Mouse (Mus musculus) urinary bladder, postnatal 36 days (tissue): ENCODE data around the gene Prkar2b.
"Not testable (repeated sequence)": the region's sequence is repeated elsewhere in the genome, so short reads cannot be mapped to it uniquely, and the experiment has no call there.

Experiments used
- DNase-seq, 2 experiments: peaks; one replicate each; pipeline ENCODE4 v3.0.0; 2022; ENCODE audit warnings: low spot score in 2 of 2, mixed read lengths in 1 of 2

Prkar2b gene

GRCm38 (mm10) chr12:32009985-32010369 is 51.1 kb downstream of the Prkar2b start:
- DNase-seq, result not testable (repeated sequence)

DNA sequence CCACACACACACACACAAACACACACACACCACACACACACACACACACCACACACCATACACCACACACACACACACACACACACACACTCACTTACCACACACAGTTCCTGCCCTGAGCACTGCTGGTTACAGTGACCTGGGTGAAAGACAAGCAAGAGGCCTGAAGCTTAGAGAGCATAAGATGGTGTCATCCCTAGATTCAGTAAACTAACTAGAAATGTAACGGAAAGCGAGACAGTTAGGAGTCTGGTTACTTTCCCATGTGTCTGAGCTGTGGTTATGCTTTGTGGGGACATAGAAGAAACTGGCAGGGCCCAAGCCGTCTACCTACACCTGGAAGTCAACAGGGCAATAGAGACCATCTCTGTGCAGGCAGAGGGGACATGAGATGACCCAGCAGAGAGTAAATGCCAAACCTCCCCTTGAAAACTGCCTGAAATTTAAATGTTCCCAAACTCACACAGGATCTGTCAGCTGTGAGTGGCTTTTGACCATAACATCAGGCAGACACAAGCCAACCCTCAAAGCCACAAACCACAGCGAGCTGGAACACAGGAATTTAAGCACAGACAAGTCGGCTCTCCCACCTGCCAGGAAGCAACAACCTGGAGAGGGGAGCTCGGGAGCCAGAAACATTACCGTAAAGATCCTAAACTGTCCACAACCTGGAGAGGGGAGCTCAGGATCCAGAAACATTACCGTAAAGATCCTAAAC is 51.7 kb downstream of the Prkar2b start:
- DNase-seq, result no peak

GRCm38 (mm10) chr12:32008728-32009127 is 52.4 kb downstream of the Prkar2b start:
- no peak for DNase-seq

DNA sequence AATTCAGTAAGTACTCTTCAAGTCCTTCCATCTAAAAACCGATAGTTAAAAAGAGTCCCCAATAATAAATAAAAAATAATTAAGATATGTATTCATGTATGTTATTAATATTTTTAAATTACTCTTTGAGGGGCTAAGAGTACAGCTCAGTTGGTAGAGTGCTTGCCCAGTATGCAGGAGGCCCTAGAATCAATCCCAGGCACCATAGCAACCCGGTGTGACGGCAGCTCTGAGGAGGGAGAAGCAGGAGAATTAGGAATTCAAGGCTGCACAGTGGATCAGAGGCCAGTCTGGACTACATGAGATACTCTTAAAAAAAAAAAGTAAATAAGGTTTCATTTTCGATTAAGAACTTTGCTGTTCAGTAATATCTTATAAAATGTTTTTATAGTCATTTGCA is 53.5 kb downstream of the Prkar2b start:
- no peak for DNase-seq

GRCm38 (mm10) chr12:32007040-32007439 is 54.1 kb downstream of the Prkar2b start:
- DNase-seq, result no peak

- no peak for DNase-seq
These were observed 54.6 kb downstream of the Prkar2b start for GRCm38 (mm10) chr12:32006391-32006929.

- DNase-seq, result no peak
These were observed 60.6 kb downstream of the Prkar2b start for GRCm38 (mm10) chr12:32000464-32000863.

DNA sequence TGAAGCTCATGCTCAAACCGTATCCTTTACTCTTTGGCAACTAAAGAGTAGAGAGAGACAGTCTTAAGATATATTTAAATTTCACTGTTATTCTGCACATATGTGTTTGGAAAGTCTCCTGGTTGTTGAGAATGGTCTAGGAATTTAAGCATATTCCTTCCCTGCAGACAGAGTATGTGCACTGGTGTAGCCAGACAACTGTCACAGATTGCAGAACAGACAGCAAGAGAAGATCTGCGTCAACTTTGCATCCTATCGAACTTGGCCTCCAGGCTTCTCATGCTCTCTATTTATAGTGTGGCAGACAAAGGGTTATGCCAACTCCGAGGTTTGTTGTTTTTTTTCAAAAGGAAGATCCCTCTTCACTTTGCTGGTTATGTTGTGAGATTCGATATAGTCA is 62.4 kb downstream of the Prkar2b start:
- no peak for DNase-seq

- DNase-seq, result no peak
These were observed 63.7 kb downstream of the Prkar2b start for GRCm38 (mm10) chr12:31997328-31997878.

DNA sequence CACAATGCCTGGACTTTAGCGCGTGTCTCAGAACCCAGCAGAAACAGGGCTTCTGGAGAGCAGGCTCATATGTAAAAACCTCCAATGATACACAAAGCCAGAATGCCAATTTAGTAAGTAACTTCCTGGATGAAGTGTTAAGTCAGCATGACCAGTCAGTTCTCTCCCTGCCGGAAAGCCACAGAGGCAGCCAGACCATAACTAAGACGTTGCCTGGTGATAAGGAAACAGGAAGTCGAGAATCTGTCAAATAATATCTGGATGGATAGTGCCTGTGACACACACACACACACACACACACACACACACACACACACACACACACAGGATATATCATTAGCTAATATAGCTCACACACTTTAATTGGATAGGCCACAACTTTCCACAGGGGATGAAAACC is 64.2 kb downstream of the Prkar2b start:
- DNase-seq, result no peak

DNA sequence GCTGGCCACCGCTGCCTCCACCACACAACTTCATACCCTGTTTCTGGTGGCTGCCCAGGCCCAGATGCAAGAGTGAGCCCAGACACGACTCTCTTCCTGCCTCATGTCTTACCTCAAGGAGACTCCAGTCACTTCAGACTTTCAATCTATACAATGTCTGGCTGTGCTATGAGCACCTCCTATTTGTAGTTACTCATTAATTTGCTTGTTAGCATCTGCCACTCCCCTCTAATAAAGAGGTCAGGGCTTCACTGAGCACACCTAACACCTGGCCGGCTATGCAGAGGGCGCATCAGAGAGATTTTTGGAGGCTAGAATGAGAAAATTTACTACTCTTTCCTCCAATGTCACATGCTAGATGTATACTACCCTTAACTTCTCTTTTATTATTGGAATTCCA is 70.5 kb downstream of the Prkar2b start:
- no peak for DNase-seq

DNA sequence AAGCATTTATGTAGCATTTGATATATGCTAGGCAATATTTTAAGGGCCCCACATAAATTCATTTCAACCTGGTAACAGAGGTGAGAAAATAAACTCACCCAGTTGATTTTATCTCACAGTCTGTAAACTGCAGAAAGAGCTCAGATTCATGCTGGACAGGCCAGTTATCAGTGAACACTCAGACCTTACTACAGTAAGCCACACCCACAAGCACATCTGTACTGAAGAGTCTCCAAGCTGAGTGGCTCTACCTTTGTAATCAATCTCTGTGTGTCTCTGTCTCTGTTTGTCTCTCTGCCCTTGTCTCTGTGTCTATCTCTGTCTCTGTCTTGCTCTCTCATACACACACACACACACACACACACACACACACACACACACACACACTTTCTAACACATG is 71.4 kb downstream of the Prkar2b start:
- no peak for DNase-seq

DNA sequence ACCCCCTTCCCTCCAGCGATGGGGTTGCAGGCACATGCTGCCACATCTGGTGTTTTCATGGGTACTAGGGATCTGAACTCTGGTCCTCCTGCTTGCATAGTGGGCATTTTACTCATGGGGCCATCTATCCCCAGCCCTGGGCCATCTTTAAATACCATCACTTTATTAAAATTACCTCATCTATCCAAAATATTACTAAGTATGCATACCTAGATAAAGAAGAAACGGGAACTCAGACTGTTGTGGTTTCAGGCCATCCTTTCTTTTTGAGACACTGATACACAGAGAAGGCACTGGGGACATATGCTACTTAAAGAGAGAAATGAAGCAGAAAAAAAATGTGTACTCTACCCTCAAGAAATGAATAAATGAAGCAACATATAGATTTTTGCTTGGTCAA is 74.6 kb downstream of the Prkar2b start:
- no peak for DNase-seq

GRCm38 (mm10) chr12:31985738-31986137 is 75.4 kb downstream of the Prkar2b start:
- DNase-seq, result no peak

DNA sequence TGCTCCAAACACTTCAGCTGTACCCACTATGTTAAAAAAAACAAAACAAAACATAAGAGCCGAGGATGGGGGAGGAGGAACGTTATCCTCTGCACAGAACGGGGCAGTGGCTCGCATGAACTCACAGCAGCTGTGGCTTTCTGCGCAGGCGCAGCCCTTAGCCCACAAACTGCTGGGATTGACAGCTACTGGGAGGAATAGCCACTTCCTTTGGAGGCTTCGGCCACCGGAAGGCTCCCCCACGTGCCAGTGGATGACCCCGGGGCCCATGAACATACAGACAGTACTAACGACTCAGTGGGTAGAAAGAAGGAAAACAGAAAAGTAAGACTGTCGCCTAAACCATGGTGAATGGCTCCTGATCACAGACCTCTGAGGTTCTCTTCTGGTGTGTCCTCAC is 76.4 kb downstream of the Prkar2b start:
- DNase-seq, result no peak

- DNase-seq, result no peak
These were observed 76.9 kb downstream of the Prkar2b start for GRCm38 (mm10) chr12:31984206-31984605.

GRCm38 (mm10) chr12:31983769-31984168 is 77.3 kb downstream of the Prkar2b start:
- DNase-seq, result no peak

- DNase-seq, result no peak
These were observed 77.9 kb downstream of the Prkar2b start for GRCm38 (mm10) chr12:31983238-31983637.

DNA sequence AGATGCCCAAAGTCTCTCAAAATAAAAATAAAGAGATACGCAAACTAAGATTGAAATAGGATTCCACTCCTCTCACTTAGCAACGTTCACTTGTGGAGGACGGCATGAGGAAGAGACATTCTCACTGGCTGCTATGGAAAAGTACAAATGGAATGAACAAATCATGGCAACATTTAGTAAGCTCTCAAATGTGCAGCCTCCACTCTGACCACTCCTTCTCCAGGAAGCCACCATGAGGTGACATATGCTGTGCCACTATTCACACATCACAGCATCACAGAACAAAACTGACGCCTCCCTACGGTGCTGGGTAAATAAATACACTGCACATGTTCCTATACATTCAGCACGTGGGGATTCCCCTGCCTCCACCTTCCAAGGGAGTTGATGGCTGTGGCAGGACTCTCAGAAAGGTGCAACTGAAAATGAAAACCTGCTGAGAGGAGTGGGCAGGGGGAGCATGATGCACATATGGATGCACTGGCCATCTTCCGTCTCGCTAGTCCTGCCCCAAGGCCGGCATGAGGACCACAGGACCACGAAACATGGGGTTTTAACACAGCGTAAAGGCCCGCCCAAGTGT is 83.4 kb downstream of the Prkar2b start:
- no peak for DNase-seq

GRCm38 (mm10) chr12:31976544-31976943 is 84.6 kb downstream of the Prkar2b start:
- peak; percentile 26 to 36 for DNase-seq

DNA sequence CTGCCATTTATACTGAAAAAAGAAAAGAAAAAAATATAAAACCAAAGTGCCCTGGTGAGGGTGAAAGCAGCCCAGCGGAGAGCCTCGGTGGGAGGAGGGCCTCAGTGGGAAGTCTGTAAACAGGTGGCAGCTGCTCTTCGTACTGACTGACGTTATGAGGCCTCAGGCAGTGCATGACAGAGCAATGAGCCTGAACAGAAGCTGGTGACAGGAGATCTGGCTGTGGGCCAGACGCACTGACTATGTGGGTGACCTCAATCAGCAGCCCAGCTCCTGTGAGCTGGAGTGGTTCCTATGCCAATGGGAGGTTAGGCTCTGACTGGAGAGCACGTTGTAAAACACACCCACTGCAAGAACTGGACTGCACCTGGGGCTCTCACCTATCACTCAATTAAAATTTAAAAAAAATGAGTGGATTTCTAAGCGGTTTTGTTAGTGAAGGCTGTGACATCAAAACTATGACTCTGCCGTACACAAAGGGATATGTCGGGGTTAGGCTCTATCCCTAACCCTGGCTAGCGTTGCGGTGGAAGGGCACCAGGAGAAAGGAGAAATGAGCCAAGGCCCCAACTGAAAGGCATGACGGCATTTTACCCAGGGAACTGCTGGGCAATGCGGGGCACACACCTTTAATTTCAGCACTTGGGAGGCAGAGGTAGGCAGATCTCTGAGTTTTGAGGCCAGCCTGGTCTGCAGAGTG is 87.5 kb downstream of the Prkar2b start:
- DNase-seq, result no peak

GRCm38 (mm10) chr12:31971547-31971946 is 89.5 kb downstream of the Prkar2b start:
- no peak for DNase-seq

DNA sequence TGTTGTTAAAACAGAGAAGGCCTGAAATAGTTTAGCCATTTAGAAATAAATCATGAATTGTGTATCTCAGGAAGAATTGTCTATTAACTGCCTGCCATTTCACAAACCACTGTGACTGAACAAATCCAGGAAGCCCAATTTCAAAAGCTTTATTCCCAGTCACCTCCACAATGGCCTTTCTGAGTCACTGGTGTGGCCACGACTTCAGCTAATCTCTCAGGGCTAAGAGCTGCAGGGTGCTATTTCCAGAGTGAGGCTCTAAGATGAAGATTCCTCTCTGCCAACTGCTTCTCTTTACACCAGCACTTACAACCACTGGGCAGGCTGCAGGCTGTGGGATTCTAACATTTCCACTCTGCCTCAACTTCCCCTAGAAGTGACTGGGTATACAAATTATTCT is 92.0 kb downstream of the Prkar2b start:
- no peak for DNase-seq
